Mouse (Mus musculus): ENCODE data around the gene Mark2.

DNA sequence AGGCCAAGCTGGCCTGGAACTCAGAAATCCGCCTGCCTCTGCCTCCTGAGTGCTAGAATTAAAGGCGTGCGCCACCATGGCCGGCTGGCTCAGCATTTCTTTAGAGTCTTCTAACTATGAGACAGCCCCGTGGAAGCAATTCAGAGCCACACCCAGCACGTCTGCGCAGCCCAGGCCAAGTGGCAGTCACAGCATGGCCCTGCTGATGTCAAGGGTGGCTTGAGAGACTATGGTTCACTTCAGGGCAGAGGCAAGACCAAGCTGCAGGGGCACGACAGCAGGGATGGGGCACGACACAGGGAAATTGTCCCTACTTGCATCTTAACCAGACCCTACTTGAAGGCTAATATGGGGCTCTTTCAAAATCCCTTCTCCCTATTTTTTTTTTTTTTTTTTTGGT is 106.2 kb downstream of the Mark2 start:
- TF ChIP-seq CTCF (conservative IDR thresholded peaks at IDR 0.05; ENCODE audit: low read length) (no peak), NANOG (IDR thresholded peaks at IDR 0.05; ENCODE audit: borderline replicate concordance, low read length) (no peak)

All from E14TG2a.4 (cell line).